Mouse (Mus musculus): Measurements from ENCODE around the gene Lhx8.

Gene Lhx8

DNA sequence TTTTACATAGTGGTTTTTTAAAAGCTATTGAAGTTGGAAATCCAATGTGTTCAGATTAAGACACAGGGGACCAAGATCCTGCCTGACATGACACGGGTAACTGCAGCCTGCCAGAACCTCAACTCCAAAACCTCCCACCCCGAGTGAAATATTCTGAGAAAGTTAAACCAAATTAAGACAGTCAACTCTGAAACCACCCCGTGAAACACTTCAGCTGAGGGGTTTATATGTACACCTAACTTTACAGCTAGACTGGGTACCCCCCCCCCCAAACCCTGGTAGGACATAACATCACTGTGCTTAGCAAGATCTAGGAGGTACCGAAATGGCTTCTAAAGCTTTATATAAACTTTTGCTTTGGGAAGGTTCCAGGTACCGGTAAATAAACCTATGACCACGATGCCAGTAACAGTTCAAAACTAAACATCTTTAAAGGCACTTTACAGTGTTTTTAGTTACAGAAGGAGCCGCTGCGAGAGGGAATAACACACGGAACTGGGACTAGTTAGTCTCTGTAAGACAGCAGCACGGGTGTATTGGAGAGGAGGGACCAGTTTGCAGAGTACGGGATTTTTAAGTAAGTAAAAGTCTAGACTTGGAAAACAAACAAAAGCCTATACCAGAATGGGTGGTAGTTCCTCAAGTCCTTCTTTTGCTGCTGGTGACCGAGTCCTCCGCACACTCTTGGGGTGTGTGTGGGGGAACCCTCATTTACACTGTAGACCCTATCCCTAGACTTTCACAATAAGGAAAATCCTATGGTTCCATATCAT is 3.2 kb downstream of the Lhx8 start:
- in situ Hi-C loops (cut with MboI; ENCODE audit: low sequenced_read_pairs) = no loop called here

DNA sequence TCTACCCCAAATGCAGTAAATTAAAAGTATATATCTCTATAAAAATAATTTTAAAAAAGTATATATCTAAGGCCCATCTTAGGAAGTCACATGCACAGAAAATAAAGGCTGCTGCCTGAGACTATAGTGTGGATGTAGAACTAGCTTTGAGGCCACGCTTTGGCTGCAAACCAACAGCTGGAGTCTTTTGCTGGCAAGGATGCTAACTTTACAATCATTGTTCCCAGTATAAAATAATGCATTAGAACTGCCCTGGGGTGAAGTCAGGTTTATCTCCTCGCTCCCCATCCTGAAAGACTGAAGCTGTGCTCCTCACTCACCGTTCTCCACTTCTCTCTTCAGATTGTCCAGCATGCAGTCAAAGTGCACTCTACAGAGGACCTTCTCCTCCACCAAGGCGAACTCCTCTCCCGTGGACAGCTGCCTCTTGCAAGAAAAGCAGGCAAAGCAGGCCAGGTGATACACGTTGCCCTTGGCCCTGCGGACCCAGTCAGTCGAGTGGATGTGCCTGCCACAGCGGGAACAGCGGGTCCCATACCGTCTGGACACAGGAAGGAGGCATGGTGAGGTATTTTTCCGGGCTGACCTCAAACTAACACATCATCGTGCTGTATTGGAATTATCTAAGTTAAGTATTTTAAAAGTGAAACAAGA is 8.4 kb downstream of the Lhx8 start:
- in situ Hi-C loops (cut with MboI; ENCODE audit: low sequenced_read_pairs) = no loop called here

DNA sequence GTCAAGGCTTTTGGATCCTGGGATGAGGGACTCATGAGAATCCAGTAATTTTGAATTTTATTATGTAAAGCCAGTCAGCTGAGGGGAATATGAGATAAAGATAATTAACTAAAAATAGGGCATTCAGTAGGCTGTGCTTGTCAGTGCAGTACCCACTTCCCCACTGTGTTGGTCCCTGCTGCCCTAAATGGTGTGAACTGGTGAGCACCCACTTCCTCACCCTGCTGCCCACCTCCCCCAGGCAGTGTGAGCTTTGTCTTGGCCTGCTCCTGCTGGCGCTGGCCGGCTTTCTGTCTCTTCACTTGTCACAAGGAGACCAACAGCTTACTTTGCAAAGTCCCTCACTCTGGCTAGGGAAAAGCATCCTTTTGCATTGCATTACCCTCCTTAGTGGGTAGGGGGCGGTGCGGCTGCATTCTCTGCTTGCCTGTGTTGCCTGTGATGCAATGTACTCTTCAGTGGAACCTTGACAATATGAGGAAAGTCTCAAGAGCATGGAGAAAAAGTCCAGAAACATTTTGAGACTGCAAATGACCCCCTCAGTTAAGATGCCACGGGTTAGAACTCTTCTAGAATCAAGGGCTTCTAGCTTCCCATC is 12.7 kb downstream of the Lhx8 start:
- in situ Hi-C loops (cut with MboI; ENCODE audit: low sequenced_read_pairs) = no loop called here

DNA sequence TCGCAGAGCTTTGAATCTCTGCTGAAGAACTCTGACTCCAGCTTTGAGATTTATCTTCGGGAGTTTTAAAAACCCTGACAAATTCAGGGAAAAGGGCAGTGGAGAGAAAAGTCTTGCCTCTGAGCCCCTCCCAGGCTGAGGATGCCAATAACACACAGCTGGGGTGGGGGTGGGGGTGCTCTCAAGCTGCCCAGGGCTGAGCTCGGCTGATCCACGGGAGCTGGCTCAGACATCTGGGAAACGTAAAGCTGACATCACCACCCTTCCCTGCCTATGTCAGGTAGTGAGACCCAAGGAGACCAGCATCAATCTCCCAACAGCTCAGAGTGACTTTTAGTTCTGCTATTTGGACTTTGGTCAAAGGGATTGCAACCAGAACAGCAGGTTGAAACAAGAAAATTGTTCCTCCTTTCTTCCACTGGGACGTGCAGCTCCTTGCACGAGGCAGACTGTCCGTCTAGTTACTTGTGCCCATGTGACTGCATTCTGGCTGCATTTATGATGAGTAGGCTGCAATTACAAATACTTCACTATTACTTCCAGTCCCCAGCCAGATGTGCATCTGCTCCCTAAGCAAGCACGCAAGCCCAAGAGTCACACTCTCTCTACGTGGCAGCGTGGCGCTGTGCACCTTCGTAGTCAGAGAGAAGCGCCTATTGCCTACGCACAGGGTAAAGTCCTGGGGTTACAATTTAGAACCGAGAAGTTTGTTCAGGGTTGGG is 25.1 kb downstream of the Lhx8 start:
- in situ Hi-C loops (cut with MboI; ENCODE audit: low sequenced_read_pairs) = no loop called here

DNA sequence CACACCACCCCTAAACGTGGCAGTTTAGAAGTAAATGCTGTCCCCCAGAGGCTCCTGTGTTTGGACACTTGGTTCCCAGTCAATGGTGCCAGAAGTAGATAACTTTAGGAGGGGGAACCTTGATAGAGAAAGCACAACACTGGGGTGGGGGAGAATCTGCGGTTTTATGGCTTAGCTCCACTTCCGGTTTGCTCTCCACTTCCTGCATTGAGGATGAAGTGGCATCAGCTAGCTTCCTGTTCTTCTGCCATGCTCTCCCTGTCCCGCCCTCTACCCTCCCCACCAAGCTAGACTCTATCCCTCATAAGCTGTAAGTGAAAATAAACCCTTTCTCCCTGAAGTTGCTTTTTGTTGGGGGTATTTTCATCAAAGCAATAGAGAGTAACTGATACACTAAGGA is 29.4 kb downstream of the Lhx8 start:
- in situ Hi-C loops (cut with MboI; ENCODE audit: low sequenced_read_pairs) = no loop called here

DNA sequence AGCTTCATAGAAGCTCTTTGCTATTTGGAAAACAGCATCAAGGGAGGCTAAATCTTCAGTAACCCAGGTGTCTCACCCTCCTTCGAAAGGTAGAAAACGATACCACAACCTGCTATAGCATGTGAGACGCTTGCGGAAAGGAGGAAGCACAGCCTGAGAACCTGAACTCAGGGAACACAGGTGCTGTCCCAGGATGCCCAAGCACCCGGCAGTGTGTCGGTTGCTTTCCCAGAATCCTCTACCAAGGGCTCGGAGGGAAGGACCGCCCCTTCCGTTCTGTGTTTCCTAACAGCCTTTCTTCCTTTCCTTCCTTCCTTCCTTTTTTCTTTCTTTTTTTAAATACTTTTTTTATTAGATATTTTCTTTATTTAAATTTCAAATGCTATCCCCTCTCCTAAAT is 30.5 kb downstream of the Lhx8 start:
- in situ Hi-C loops (cut with MboI; ENCODE audit: low sequenced_read_pairs) = no loop called here

DNA sequence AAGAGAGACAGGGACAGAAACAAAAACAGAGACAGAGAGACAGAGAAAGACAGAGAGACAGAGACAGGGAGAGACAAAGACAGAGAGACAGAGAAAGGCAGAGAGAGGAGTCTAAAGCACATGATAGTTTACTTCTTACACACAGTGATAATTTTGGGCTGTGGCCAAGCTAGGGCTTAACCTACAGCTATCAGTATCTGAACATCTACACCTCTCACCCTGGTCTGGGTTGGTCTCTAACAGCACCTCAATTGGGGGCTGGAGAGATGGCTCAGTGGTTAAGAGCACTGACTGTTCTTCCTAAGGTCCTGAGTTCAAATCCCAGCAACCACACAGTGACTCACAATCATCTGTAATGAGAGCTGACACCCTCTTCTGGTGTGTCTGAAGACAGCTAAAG is 32.0 kb downstream of the Lhx8 start:
- in situ Hi-C loops (cut with MboI; ENCODE audit: low sequenced_read_pairs) = no loop called here

DNA sequence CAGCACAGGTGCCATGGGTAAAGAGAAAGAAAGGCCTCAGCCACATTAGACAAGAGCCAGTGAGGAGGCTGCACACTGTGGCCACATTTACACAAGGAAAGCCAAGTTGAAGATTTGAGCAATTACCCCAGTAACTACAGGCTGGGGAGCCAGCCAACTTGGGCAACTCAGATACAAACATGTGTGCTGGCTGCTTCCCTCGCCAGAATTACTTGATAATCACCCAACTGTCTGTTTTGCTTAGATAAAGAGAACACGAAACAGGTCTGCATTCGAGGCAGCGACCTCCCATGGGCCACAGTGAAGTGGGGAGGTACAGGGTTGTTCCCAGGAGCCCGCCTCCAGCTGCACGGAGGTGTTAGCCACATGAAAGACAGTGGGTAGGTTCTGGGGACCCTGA is 33.0 kb downstream of the Lhx8 start:
- in situ Hi-C loops (cut with MboI; ENCODE audit: low sequenced_read_pairs) = no loop called here

DNA sequence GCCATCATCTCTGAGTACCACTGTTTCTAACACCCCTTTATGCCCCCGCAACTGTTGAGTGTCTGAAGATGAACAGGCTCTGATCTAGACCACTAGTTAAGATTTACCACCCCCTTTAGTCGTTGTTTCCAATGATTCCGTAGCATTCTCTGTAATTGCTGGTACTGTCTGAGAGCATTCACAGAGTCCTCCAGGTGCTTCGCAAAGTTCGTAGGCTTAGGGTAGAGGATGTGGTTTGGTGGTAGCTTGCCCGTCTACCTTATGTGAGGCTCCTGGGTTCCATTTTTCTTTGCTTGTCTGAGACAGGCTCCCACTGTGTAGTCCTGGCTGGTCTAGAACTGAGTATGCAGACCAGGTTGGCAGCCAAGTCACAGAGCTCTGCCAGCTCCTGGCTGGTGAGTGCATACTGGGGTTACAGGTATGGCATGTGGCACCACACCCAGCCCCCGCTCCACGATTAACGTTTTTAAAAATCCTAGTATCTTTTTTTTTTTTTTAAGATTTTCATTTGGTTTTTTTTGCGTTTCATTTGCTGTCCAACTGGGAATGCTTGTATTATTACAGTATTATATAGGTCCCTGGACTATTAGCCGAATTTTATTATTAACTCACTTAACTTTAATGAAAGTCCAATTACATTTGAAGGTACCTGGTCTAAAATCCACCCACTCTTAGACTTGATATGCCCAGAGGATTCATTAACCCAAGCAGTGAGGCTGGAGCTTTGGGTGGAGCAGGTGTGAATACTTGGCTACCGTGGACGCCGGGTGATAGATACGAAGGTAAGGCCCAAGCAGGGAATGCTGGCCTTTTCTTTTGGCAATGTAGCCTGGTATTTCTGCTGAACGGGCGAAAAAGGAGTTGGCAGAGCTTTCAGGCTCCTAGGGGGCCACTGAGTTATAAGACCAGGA is 35.3 kb downstream of the Lhx8 start:
- in situ Hi-C loops (cut with MboI; ENCODE audit: low sequenced_read_pairs) = no loop called here

DNA sequence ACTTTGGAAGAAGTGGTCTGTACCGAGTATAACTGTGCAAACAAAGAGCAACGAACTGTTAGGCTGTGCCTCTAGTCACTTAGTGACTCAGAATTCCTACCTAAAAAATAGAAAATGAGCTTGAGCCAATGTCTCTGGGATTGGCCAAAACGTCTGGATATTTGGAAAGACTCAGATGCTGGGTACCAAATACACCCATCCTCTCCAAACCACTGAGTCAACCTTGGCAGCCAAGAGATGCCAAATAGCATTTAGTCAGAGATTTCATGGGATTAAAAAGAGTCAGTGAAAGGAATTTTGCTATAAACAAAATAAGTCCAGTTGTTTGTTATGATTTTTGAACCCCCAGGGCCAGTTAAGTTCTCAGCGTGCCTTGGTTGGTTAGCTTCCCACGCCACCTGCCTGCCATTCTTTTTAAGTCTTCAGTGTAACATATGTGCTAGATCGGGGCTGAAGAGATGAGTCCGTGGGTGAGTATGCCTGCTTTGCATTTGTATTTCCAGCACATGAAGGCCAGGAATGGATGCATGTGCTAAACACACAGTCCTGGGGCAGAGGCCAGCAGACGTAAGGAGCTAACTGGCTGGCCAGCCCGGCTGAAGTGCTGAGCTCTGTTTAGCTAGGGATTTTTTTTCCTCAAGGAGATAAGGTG is 36.5 kb downstream of the Lhx8 start:
- in situ Hi-C loops (cut with MboI; ENCODE audit: low sequenced_read_pairs) = no loop called here

DNA sequence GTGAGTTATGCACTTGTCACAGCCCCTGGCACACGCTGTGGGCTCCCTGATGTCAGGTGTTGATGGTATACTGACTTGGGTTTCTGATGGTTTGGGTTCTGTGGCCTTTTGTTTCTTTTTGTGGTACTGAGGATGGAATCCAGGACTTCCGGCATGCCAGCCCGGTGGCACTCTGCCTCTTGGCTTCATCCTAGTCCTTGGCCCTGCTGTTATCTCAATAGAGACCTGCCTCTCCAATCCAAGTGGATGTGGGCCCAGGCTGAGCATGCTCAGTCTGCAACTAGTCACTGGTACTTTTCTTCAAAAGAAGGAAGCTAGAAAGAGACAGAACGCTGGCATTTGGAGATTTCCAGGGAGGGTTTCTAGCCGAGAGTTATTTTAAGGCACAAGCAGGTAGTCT is 38.3 kb downstream of the Lhx8 start:
- in situ Hi-C loops (cut with MboI; ENCODE audit: low sequenced_read_pairs) = no loop called here

DNA sequence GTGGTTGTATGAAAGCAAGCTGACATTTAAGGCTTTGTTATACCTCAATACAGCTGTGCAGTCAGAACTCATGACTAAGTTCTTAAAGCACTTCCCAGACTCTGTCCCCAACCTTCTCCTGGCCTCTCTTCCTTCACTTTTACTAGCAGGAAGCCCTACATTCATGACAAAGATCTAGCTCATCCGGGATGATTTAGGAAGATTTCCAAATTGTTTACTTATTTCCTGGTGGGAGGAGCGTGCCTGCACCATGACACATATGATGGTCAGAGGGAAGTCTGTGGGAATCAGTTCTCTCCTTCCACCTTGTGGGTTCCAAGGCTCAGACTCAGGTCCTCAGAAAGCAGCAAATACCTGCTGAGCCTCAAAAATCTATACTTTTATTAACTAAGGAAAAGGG is 40.1 kb downstream of the Lhx8 start:
- in situ Hi-C loops (cut with MboI; ENCODE audit: low sequenced_read_pairs) = no loop called here

DNA sequence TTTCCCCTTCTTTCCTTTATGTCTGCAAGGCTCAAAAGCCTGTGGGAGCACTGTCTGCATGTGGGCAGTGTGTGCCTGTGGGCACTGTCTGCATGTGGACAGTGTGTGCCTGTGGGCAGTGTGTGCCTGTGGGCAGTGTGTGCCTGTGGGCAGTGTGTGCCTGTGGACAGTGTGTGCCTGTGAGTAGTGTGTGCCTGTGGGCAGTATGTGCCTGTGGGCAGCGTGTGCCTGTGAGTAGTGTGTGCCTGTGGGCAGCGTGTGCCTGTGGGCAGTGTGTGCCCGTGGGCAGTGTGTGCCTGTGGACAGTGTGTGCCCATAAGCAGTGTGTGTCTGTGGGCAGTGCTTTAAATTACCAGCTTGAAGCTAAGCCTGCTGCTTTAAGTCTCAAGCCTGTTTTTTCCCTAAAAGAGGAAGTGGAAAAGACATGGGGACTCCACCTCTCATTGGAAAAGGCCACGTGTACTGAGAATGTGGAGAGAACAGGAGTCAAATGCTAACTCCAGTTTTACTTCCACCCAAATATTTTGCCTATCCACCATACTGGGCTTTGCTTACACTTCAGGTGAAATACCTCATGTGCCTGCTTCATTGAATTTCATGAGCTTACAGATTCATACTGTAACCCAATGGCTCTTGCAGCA is 41.9 kb downstream of the Lhx8 start:
- in situ Hi-C loops (cut with MboI; ENCODE audit: low sequenced_read_pairs) = no loop called here

DNA sequence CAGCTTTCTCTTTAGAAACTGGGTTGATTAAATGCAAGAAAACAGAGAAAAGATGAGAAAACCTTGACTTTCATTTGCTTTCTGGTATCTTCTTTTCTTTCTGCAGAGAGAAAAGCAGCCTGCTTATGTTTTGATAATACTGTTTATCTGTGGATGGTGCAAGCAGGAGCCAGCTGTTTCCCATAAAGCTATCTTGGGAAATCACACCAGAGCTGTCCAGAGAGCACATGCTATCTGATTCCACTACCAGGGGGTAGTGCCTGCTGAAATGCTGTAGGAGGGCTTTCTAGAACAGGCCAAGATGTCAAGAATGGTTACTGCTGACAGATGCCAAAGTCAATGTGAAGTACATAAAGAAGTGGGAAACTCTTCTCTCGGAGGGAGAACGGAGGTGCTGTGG is 43.2 kb downstream of the Lhx8 start:
- in situ Hi-C loops (cut with MboI; ENCODE audit: low sequenced_read_pairs) = no loop called here

DNA sequence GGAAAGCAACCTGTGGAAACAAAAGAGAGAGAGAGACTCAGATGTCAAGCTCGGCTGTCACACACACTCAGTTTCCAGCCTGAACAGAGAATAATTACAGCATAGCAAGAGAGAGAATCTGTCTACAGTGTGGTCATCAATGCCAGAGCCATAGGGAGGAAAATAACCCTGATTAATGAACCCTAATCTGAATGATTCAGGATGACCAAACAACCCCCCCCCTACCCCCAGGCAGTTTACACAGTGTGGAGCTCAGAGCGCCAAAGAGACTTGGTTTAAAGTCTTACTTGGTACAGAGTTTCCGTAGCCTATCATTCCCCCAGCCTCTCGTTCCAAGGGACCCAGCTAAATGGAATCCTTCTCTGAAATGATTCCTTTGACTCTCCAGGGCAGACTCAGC is 45.1 kb downstream of the Lhx8 start:
- in situ Hi-C loops (cut with MboI; ENCODE audit: low sequenced_read_pairs) = no loop called here

DNA sequence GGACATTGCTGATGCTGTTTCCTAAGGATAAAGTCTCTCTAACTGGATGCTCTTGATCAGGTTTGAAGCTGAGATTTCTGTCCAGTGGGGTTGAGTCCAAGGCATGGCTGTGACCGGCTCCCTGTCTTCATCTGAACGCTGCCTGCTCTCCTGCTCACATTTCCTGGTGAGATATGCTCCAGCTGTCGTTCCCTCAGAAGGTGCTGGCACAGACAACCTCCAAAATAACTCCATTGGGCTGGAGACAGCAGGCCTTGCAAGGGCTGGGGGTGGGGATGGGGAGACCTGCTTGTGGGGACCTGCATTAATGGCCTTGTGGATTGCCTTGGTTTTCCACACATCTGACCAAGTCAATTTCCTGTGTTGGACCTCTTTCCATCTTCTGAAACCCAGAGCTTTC is 46.2 kb downstream of the Lhx8 start:
- in situ Hi-C loops (cut with MboI; ENCODE audit: low sequenced_read_pairs) = no loop called here

DNA sequence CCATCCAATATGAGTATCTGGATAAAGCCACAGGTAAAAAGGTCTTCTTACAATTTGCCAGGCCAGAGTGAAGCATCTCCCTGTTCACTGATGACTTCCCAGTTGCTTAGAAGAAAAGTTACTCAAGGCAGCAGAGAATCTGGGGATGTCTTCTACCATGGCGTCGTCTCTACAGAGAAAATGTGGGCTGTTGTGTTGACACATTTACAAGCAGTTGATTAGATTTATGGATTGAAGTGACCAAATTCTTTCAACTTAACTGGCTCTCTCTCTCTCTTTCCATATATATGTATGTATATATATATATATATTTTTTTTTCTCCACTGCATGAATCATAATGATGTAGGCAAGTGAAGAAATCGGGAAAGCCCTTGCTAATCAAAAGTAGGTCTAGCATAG is 55.8 kb downstream of the Lhx8 start:
- in situ Hi-C loops (cut with MboI; ENCODE audit: low sequenced_read_pairs) = loop anchor here (5.0 kb wide), 1 partner anchor 298 kb away; no protein-coding TSS in a partner anchor

DNA sequence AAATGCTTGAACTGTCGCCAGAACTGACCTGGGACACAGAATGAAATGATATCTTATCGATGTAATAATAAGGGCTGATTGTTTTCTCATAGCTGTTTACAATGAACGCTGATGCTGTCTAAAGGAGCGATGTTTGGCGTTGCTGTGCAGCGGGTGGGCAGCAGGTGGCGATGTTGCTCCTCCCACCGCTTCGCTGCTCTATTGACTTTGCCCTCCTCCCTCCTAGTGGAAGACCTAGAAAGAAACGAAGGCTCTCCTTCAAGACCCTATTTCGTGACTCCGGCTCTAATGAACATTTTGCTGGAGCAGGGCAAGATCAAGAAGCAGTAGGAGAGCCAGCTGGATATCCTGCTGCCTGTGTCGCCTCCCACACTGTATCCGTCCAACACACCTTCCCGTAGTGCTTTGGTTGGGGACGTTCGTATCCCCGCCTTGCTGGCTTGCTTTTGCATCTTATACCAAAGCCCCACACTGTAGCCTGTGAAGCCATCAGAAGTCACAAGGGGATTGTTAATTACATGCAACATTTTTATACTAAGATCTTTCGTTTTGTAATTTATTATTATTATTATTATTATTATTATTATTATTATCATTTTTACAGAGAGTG is 60.6 kb downstream of the Lhx8 start:
- in situ Hi-C loops (cut with MboI; ENCODE audit: low sequenced_read_pairs) = no loop called here

DNA sequence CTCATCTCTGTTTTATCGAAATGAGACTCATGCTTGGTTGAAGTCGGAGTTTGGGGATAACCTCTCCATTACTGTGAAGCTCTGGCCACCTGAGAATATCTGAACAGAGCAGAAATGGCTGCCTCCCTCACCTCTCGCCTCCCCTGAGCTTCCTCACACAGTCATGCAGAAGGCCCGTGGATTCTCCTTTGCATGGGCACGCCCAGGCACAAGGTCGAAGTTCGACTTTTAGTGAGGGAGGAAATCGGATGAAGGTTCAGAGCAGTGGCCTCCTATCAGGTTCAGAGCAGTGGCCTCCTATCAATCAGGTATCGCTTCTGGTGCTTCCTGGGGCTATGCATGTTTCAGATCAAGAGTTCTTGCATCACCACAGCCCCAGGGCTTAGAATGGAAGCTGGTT is 62.1 kb downstream of the Lhx8 start:
- in situ Hi-C loops (cut with MboI; ENCODE audit: low sequenced_read_pairs) = no loop called here
